Mouse (Mus musculus) right cerebral cortex, adult 2 months (tissue): Measurements from ENCODE around the gene Sipa1l2.
"Not testable (repeated sequence)": the region's sequence is repeated elsewhere in the genome, so short reads cannot be mapped to it uniquely, and the experiment has no call there.

Source experiments
- DNase-seq, 2 experiments: peaks; one replicate each; pipeline ENCODE4 v3.0.0; 2021 to 2022; ENCODE audit warnings: low spot score in 2 of 2

Gene Sipa1l2

DNA sequence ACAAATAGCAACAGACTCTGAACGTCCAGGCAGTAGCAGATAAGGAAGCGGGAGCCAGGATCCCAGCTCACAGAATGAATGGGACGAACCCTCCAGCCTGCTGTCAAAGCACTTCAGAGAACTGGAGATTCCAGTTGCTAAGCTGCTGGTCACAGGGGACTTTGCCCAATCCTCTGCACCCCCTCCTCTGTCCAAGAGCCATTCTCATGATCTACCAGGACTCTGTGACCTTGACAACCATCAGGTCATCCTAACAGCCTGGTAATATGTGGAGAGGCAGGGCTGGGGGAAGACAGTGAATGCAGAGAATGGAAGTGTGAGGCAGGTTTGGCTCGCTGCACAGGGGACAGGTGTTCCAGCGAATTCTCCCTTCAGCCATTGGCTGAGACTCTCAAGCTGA is 163.2 kb downstream of the Sipa1l2 start:
- no peak for DNase-seq

DNA sequence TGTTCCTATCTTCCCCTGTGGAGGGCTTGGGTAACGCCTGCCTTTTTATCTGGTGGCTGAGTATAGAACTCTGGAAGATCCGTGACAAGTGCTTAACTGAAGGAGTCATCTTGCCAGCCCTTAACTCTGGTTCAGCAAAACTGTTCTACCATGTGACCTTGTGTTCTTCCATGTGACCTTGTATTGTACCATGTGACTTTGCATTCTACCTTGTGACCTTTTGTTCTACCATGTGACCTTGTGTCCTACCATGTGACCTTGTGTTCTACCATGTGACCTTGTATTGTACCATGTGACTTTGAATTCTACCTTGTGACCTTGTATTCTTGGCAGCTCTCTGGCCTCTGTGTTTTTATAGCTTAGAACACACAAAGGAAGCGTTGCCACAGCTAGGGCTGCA is 168.3 kb downstream of the Sipa1l2 start:
- DNase-seq = no peak

DNA sequence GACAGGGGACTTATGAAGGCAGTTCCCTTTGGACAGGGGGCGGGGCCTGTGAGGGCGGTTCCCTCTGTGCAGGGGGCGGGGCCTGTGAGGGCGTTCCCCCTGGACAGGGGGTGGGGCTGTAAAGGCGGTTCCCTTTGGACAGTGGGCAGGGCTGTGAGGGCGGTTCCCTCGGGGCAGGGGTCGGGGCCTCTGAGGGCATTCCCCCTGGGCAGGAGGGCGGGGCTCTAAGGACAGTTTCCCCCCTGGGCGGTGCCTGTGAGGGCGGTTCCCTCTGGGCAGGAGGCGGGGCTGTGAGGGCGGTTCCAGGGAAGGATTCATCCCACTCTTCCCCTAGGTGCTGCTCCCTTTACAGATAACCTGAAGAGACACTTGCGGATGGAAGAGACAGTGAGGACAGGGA is 171.6 kb downstream of the Sipa1l2 start:
- no peak for DNase-seq

DNA sequence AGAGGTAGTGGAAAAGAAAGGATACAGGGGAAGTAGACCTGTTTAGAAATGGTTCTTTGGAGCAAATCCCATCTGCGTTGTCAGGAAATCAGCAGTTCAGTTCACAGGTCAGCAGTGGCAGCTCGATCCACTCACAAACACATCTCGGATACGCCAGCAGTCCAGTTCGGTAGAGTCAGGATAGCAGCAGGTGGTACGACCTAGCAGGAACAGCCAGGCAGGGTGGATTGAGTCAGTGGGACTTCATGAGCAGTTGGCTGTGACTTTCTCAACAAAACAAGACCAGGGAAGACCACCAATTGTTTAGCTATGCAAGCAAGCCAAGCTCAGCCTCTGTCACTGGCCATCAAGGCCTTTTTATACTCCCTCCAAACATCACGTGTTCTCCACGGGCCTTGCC is 173.9 kb downstream of the Sipa1l2 start:
- DNase-seq = not testable (repeated sequence)

DNA sequence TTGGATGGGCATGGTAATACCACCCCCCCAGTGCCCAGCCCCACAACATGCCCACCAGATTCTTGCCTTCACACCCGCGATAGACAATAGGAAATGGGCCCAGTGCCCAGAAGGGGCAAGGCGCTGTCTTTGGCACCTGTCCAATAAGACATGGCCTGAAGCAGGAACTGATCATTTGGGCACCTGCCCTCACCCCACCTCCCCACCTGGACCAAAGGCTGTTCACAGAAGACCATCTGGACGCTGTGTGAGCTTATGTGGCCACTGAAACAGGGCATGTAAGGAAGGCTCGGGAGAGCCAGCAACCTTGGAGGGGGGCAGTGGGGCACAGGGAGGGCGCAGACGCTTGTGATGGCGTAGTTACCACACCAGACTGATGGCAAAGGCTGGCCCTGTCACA is 174.6 kb downstream of the Sipa1l2 start:
- no peak for DNase-seq

DNA sequence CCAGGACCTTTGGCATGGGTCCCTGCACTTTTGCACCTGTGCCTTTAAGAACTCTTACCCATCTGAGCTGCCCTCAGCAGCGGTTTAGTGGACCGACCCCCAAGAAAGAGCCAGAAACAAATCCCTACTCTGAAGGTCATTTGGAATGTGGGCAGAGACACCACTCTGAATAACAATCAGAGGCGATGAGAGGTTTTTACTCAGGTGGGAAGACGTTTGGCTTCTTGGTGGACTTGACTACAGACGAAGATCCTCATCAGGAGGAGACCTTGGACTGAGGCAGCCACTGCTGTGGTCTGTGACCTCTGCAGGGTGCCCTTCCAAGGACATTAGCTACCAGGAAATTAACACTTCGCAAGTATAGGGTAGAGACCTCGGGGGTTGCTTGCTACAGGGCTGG is 177.9 kb downstream of the Sipa1l2 start:
- DNase-seq = no peak

DNA sequence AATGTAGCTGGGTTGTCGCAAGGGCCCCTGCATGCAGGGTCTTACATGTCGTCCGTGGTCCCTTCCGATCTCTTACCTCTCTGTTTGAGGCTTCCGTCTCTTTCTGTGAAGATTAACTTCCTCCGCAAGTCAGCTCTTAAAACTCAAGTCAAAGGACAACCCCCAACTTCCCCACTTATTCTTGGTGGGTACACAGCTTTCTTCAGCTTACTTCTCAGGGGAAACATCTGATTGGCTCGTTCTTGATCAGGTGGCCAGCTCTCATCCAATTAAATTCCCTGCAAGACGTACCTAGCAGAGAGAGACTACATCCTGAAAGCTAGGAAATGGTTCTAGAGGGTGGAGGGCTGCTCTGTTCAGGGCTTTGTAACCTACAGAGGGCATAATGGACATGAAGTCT is 178.3 kb downstream of the Sipa1l2 start:
- DNase-seq = no peak

DNA sequence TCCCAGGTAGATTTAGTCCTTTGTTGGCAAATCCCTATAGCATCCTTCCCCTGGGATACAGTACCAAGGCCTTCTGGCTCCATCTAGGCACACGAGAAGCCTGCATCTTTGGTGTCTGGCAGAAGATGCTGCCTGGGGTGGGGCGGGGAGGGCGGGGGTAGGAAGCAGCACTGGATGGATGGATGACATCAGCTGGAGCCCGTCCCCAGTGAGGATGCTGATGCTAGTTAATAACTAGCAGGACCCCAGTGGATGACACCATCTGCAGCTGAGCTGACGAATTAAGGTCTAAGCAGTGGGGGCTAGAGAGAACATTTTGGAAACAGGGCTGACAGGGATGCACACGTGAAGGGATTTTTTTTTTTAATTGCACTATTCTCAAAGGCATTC is 179.1 kb downstream of the Sipa1l2 start:
- no peak for DNase-seq

DNA sequence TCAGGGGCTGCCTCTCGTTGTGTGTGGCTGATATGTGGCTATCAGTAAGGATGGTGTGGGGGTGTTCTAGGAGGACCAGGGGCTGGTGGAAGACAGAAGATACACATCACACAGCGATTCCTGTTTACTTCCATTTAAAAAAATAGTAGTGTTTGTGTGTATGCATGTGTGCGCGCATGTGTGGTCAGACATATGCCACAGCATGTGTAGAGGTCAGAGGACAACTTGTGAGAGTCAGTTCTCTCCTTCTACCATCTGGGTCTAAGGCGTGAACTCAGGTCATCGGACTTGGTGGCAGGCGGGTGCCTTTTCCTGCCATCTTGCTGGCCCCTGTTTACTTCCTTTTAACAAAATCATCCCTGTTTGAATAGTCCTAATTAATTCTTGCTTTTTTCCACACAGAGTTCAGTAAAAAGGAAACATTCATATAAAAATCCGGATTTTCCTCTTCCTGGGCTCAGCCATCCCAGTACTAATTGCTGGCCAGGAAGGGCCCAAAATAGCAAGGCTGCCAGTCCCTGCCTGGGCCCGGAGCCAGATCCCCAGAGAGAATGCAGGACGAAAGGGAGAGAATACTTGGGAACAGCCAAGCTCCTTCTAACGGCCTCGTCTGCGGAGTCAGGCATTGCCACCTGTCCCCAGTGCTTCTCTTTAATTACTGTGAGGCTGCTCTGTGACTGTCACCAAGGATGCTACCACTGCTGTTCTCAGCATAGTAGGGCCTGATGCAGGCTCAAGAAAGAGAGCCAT is 179.7 kb downstream of the Sipa1l2 start:
- DNase-seq = peak; percentile 83

DNA sequence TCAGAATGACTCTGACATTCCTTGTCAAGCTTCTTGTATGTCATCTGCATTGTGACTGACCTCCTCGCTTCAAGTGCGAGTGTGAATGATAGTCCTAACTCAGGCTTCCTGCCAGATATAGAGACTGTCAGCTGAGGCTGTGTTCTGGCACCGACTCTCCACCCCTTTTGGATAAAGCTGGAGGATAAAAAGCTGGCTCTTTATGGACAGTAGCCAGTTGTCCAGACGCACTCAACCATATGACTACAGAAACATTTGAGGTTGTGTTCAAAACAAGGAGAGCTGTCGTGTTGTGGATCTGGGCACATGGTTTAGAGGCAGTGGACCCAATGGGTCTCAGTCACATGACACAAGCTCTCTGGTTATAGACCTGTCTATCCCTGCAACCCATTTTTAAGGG is 180.3 kb downstream of the Sipa1l2 start:
- DNase-seq = peak; percentile 37 to 41

DNA sequence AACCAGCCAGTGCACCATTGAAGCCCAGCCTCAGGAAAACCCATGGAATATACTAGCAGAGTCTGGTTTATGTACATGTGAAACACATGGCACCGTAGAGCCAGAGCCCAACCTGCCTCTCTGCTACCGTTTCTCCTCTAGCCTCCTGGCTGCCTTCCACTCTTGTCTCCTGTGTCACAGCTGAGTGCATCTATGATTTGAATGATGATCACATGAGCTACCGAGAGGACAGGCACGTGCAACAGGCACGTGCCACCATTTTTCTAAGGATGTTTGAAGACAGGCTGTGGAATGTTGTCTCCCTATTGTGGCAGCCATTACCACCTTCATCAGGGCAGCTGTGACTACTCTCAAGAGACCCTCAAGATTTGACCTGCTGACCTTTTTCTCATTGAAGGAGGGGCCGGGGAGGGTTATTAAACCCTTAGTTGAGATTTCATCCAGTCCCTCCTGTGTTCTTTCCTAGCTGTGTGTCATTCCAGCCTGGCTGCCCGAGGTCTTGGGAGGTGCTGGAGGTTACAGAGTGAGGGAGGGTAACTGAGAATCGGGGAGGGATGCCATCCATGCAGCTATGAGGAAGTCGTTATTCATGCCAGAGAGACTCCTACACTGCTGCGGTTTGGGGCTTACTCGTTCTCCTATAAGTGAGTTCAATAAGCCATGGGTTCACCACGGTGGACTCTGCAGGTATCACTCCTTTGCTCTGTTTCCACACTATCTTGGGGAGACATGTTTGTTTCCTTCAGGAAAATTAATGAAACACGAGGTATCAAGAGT is 181.0 kb downstream of the Sipa1l2 start:
- no peak for DNase-seq

DNA sequence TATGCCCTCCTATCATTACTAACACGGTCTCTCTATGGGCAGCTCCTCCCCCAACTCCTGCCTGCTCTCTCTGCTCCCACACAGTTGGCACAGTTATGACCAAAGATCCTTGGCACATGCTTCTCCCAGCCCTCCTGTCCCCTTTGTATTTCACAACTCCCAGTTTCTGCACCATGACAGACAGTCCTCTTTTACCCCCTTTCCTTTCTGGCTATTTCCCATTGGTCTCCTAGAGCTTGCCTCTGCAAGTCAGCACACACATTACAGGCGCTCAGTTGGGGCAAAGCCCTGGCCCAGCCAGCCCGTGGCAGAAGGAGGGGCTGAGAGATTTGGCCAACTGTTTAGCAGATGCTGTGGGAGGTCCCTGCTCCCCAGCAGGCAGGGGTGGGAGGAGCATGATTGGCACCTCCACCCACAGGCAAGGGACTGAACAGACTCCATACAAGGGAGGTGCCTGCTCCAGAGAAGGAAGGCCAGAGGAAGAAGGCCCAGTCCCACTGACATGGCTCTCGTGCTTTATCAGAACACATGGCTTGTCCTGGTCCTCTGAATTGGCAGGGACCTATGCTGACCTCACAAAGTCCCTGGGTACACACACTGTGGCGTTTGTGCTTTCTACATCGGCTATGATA is 184.0 kb downstream of the Sipa1l2 start:
- peak; percentile 46 to 62 for DNase-seq

DNA sequence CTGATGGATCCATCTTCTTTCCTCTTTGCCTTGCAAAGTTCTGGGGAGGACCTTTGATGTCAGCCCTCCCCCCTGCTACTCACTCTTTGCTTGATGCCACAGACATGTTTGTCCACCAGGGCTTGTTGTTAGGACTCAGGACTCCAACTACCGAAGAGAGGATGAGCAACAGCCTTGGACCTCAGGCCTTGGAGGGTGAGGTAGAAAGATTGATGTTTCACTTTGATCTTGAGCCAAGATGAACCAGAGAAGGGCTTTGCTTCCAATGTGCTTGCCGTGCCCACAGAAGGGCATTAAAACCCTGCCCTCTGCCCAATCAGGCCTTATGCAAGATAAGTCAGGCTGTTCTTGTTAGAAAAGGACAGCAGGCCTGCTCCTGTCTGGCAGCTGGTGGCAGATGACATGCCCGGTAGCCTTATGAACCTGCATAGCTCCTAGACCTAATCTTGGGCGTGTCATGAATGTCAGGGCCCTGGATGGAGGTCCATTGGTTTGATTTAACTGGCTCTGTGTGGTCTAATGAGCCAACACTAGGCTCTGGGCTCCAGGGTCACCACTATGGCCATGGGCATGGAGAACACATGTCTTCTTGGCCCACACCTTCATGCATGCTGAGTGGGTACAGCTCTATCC is 184.9 kb downstream of the Sipa1l2 start:
- DNase-seq = no peak

DNA sequence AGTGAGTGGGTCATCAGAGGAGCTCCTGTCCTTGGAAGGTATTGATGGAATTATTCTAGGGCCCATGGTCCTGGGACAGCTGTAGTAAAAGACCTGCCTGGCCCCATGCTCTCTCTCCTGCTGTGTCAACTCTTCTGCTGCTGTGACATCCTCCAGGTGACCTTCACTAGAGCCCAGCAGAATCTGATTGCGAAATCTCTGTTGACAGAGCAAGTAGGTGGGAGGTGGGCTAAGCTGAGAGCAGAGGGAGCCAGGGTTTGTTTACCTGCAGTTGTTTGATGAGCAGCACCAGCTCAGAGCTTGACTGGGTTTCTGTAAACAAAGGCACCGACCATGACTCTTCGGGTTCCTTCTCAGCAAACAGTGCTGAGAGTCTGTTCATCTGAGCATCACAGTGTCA is 187.9 kb downstream of the Sipa1l2 start:
- DNase-seq = no peak

DNA sequence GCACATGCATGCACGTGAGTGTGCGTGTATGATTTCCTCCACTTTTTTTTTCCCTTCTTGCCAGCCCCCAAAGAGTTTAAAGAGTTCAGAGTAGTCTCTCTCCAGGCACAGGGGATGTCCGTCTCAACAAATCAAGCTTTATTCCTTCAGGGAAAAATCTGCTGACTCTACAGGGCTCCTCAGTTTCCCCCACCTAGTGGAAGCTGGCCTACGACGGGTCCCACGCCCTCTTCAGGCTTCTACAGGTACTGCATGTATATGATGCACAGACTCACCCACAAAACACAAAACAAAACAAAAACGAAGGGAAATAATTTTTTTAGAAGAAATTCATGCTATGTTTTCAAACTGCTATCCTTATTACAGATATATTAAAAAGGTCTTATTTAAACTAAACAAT is 189.7 kb downstream of the Sipa1l2 start:
- no peak for DNase-seq

DNA sequence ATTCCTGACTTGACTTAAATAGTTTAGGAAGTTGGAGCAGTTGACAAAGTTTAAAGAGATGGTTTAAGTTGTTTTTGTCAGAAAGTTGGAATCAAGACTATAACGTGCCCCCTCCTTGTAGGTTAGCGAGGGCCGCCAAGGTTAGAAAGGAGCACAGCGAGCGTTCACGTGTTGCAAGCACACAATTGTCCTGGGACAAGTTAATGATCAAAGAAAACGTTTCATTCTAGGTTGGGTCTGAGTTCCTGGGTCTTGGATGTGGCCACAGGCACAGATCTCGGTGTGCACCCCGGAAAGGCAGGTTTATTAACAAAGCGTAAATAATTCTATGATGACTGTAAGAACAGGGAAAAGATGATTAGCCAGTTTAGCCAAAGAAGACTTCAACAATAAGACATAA is 190.5 kb downstream of the Sipa1l2 start:
- DNase-seq = no peak

DNA sequence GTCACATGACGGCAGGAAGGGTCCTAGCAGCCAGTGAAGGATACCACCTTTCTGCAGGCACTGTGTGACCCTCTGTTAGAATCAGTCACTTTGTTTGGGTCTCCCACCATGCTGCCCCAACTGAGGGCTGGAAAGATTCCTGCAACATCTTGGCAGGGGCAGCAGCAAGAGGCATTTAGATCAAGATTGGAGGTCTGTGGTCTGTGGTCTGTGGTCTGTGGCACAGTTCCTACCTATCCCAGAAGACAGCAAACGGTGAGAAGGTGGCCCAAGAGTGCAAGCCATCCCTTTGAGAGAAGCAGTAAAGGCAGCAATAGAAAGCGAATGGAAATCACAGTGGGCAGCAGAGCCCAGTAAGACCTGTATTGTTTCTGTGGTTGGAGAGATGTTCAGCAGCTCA is 191.9 kb downstream of the Sipa1l2 start:
- DNase-seq = no peak

DNA sequence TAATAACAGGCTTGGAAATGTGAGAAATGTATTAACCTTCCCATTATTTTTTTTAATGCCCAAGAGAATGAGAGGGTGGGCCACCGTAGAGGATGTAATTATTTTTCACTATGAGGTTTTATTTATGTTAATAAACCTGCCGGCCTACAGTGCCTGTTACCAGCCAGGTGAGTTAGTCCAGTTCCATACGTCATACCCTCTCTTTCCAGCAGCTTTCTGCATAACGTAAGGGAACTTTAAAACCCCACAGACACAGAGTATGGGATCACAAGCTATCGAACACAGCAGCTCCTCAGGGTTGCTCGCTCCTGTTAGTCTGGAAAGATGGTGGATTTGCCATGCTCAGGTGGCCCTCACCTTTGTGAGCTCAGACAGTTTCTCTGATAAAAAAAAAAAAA is 193.2 kb downstream of the Sipa1l2 start:
- no peak for DNase-seq

DNA sequence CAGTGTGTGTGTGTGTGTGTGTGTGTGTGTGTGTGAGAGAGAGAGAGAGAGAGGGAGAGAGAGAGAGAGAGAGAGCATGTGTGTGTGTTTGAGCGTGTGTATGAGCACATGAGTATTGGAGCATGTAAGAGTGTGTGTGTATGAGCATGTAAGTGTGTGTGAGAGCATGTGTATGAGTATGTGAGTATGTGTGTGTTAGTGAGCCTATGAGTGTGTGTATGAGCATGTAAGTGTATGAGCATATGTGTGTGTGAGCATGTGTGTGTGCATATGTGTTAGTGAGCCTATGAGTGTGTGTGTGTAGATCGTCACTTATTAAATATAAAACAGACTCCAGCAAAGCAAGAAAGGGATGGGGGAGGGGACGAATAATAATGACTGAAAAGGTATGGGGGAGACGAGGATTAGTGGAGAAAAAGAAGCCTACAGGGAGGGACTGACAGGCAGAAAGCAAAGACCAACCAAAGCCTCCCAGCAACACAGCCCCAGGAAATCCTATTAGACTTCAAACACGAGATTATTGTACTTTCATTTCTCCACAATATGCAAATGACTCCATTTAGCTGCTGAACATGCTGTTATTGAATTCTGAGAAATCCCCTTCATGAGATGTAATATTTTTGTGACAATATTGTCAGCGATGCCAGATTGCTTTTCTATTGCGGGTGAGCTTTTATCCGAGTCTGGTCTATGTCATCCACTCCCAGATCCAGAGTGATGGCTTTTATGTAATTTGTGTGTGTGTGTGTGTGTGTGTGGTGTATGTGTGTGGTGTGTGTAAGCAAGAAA is 193.8 kb downstream of the Sipa1l2 start:
- DNase-seq = no peak

DNA sequence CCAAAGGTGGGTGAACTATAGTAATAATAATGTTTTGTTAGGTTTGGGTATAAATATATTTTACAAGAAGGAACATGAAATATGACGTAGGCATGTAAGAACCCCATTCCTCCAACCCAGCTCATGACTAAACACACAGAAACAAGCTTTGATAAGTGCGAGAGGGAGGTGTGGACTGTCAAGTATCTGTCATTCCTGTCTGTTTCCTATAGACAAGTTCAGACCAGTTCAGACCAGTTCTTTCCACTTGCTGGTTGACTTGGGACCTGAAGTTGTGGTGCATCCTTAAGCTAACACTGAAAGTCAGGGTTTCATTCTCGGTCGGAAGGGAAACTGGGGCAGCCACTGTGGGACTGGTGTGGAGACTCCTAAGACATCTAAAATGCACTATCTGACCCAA is 197.0 kb downstream of the Sipa1l2 start:
- DNase-seq = no peak

DNA sequence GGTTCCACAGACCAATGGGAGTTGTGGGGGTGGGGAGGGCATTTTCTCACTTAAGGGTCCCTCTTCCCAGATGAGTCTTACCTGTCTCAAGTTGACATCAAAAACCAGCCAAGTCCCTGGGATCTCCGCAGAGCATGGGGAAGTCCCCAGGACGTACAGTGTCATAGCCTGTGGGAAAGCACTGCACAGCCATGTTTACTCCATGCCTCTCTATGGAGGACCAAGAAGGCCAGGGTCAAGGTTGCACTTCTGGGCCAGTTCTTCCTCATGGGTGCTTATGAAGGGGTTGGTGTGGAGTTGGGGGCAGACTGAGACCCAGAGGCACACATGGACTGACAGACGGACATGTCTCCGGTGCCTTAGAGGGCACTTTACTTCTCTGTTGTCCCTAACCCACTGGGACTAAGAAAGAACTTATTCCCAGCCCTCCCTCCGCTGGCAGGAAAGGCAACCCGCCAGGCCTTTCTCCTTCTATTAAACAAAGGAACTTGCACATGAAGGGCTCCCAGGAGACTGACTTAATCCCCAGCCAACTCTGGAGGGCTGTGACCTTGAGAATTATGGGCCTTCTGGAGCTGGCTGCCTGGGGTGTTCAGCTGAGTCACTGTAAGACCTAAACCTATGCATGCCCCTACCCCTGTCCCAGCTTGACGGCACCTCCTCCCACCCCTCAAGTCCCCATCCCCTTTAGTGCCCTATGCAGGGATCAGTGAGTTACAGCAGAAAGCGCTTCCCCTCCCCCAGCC is 199.9 kb downstream of the Sipa1l2 start:
- no peak for DNase-seq
